In genomic region chr5:102070788-102071187, GRCm38 (mm10) we compare ENCODE assay signal across 11 mouse cellular contexts. TPM values are rescaled to one million over a fixed set of nuclear protein-coding genes. Genes with fewer than 3 reads are reported as not detected.
DNase-seq lines count a peak whose midpoint lies in the region; ATAC-seq and TF ChIP-seq lines count a peak whose summit lies in the region.
"Had no signal": no experiment of that assay in that cellular context is flagged by ENCODE, and none has a peak within 500 bp of the region (broad histone marks: within the 10 kb centered on the region; RNA-seq: fewer than 3 reads in every experiment).

No protein-coding gene starts in this region.

- H3K9me3 ChIP-seq in forebrain, embryonic 11.5 days (ENCODE audit: control insufficient read depth, low read length): no peaks in the 10 kb centered on the region
- H3K9me3 ChIP-seq in limb, embryonic 14.5 days (ENCODE audit: control insufficient read depth, low read length): no peaks in the 10 kb centered on the region

- WGBS in lung, adult 2 months: 41% methylated on average over 4 of the region's 4 CpGs
- 38% methylated on average over 4 of the region's 4 CpGs for WGBS in forebrain, embryonic 11.5 days
- 18% methylated on average over 4 of the region's 4 CpGs for WGBS in limb, embryonic 14.5 days
- WGBS in small intestine, adult 2 months: 55% methylated on average over 4 of the region's 4 CpGs

- no peaks in the 10 kb centered on the region for H3K36me3 ChIP-seq in forebrain, embryonic 11.5 days (ENCODE audit: control insufficient read depth, insufficient read depth, low read length)
- H3K36me3 ChIP-seq in limb, embryonic 14.5 days (ENCODE audit: control insufficient read depth, insufficient read depth, low read length): no peaks in the 10 kb centered on the region
- no peaks in the 10 kb centered on the region for H3K36me3 ChIP-seq in small intestine, adult 2 months (ENCODE audit: control insufficient read depth, insufficient read depth, low read length)

- no peak for TF ChIP-seq POLR2A in lung, adult 2 months (IDR thresholded peaks at IDR 0.05; ENCODE audit: borderline replicate concordance, extremely low read depth, low read depth, low read length)
- TF ChIP-seq POLR2A in limb, embryonic 14.5 days (IDR thresholded peaks at IDR 0.05; ENCODE audit: borderline replicate concordance, extremely low read depth, insufficient read depth, insufficient read length): no peak
- no peak for TF ChIP-seq POLR2A in small intestine, adult 2 months (IDR thresholded peaks at IDR 0.05; ENCODE audit: low read depth, low read length)

- DNase-seq in lung, adult 2 months: no peak
- no peak for DNase-seq in lung, adult 18-20 months
- no peak for DNase-seq in forebrain, embryonic 11.5 days (ENCODE audit: low spot score)
- DNase-seq in limb, embryonic 14.5 days (ENCODE audit: low spot score): no peak
- DNase-seq in adrenal gland, postnatal 36 days: no peak
- DNase-seq in embryo, embryonic 10 days (ENCODE audit: low spot score): no peak
- DNase-seq in layer of hippocampus, adult 18-20 months (ENCODE audit: low spot score in 2 of 2): no peak
- DNase-seq: cerebellum, postnatal 36 days; kidney, adult 9 months had no signal

- peak overlapping the region; percentile 4 for H3K4me3 ChIP-seq in lung, adult 2 months (replicated peaks; ENCODE audit: extremely low read depth, low read depth, low read length)
- H3K4me3 ChIP-seq in forebrain, embryonic 11.5 days (ENCODE audit: low read depth, low read length): 0 out of 2 replicates have a peak overlapping the region, but pooled peaks have one; percentile 91
- H3K4me3 ChIP-seq in limb, embryonic 14.5 days (replicated peaks; ENCODE audit: low read length): peak overlapping the region; percentile 91
- H3K4me3 ChIP-seq in small intestine, adult 2 months (ENCODE audit: low read depth, low read length): 0 out of 2 replicates have a peak overlapping the region, but pooled peaks have one; percentile 2

- H3K4me2 ChIP-seq in forebrain, embryonic 11.5 days (ENCODE audit: low read depth, low read length, severe bottlenecking): peak overlapping the region; percentile 75; the same call in 1 of the 2 replicates
- peak overlapping the region; percentile 81 for H3K4me2 ChIP-seq in limb, embryonic 14.5 days (replicated peaks; ENCODE audit: low read depth, low read length, severe bottlenecking)

- no peak for ATAC-seq in forebrain, embryonic 11.5 days (replicated peaks; ENCODE audit: low FRiP score)
- no peak for ATAC-seq in limb, embryonic 14.5 days (ENCODE audit: low FRiP score, low read depth)

- H3K4me1 ChIP-seq in lung, adult 2 months (ENCODE audit: control insufficient read depth, insufficient read depth, low read length): peaks cover 7% of the 10 kb centered on the region; the same call in 1 of the 2 replicates
- H3K4me1 ChIP-seq in forebrain, embryonic 11.5 days (replicated peaks; ENCODE audit: control insufficient read depth, insufficient read depth, low read length): peaks cover 11% of the 10 kb centered on the region; the same call in 1 of the 2 replicates
- H3K4me1 ChIP-seq in limb, embryonic 14.5 days (ENCODE audit: control insufficient read depth, insufficient read depth, low read length): peaks cover 21% of the 10 kb centered on the region
- H3K4me1 ChIP-seq in small intestine, adult 2 months (ENCODE audit: control insufficient read depth, insufficient read depth, insufficient read length, low read length): peaks cover 5% of the 10 kb centered on the region

- no peaks in the 10 kb centered on the region for H3K27me3 ChIP-seq in forebrain, embryonic 11.5 days (ENCODE audit: control insufficient read depth, insufficient read depth, low read length)
- no peaks in the 10 kb centered on the region for H3K27me3 ChIP-seq in limb, embryonic 14.5 days (ENCODE audit: control insufficient read depth, insufficient read depth, low read length)
- H3K27me3 ChIP-seq in small intestine, adult 2 months (ENCODE audit: control insufficient read depth, insufficient read depth, low read length): no peaks in the 10 kb centered on the region
- H3K27me3 ChIP-seq: Patski had no signal

- no peak for TF ChIP-seq CTCF in lung, adult 2 months (IDR thresholded peaks at IDR 0.05; ENCODE audit: insufficient read depth, low read length)
- TF ChIP-seq CTCF in small intestine, adult 2 months (IDR thresholded peaks at IDR 0.05; ENCODE audit: extremely low read depth, insufficient read length, insufficient replicate concordance, low read depth, low read length): no peak

- no peak overlapping the region for H3K27ac ChIP-seq in forebrain, embryonic 11.5 days (ENCODE audit: low read depth, low read length)
- no peak overlapping the region for H3K27ac ChIP-seq in limb, embryonic 14.5 days (replicated peaks; ENCODE audit: low read depth, low read length)
- H3K27ac ChIP-seq in small intestine, adult 2 months (ENCODE audit: insufficient read depth, low read depth, low read length): no peak overlapping the region

- H3K9ac ChIP-seq in forebrain, embryonic 11.5 days (ENCODE audit: low read length): no peak overlapping the region; the same call in 1 of the 2 replicates
- 0 out of 2 replicates have a peak overlapping the region, but pooled peaks have one; percentile 98 for H3K9ac ChIP-seq in limb, embryonic 14.5 days (ENCODE audit: low read depth, low read length, severe bottlenecking)

RNA-seq across cellular contexts. Expression of gene Wdfy3, which starts 1.1 kb away (rescaled TPM):
- 32.4 and 33.0 TPM in 2 replicates for polyA plus RNA-seq in lung, adult 2 months (2012; rRNA removed)
- 29.2 and 29.6 TPM in 2 replicates for polyA plus RNA-seq in forebrain, embryonic 11.5 days (2014; fragmentation: Nextera tagmentation; extraction: Ambion mirVana)
- 30.9 and 36.5 TPM in 2 replicates for polyA plus RNA-seq in limb, embryonic 14.5 days (2012; rRNA removed)
- polyA plus RNA-seq in limb, embryonic 14.5 days (2014; fragmentation: Nextera tagmentation; extraction: Ambion mirVana): 21.1 and 24.6 TPM in 2 replicates
- 7.3 and 11.3 TPM in 2 replicates for polyA plus RNA-seq in small intestine, adult 2 months (2012; rRNA removed)
- 10 to 100 TPM; 41.5 to 51.1 TPM for total RNA-seq in adrenal gland, postnatal 36 days (2021)
- 100 to 1,000 TPM; 118 to 120 TPM for total RNA-seq in layer of hippocampus, adult 18-20 months (2021)

Comparison
In these comparisons a context has a peak if more than half of its experiments do, and no peak if none do; other contexts are left out.
1. H3K4me3 ChIP-seq: peak in every context shown above with its lines; median percentile 91 in forebrain, embryonic 11.5 days; 91 in limb, embryonic 14.5 days; 4 in lung, adult 2 months; 2 in small intestine, adult 2 months.